Mouse (Mus musculus) forebrain, embryonic 14.5 days (tissue): ENCODE results near the gene Lamp3. TPM values are rescaled to one million over a fixed set of nuclear protein-coding genes. Genes with fewer than 3 reads are reported as not detected.
"Not testable (repeated sequence)": the region's sequence is repeated elsewhere in the genome, so short reads cannot be mapped to it uniquely, and the experiment has no call there.

Source experiments
- ATAC-seq: fragments of 200-750 bp; cut with Nextera tagmentation; 2 replicates; pipeline ENCODE4 v1.8.0; 2017; ENCODE audit warnings: mild to moderate bottlenecking, moderate library complexity
- DNase-seq: peaks from one replicate; pipeline ENCODE4 v3.0.0-alpha.2; 2015; ENCODE audit warnings: low spot score
- H3K27ac ChIP-seq: fragments of 300-500 bp; sonication (generic); 2 replicates; pipeline ENCODE4 v1.5.1; 2014; ENCODE audit warnings: low read depth, mild to moderate bottlenecking, control low read depth, low read length, moderate library complexity
- H3K27me3 ChIP-seq: fragments of 300-500 bp; sonication (generic); replicated peaks from 2 replicates; pipeline ENCODE4 v1.6.1; 2014; ENCODE audit warnings: low read length, control low read depth, mixed read lengths; ENCODE audit not compliant: control insufficient read depth, insufficient read depth
- H3K36me3 ChIP-seq: fragments of 300-500 bp; sonication (generic); 2 replicates; pipeline ENCODE4 v1.6.1; 2014; ENCODE audit warnings: low read length, control low read depth; ENCODE audit not compliant: control insufficient read depth, insufficient read depth
- H3K4me1 ChIP-seq: fragments of 300-500 bp; sonication (generic); 2 replicates; pipeline ENCODE4 v1.6.1; 2014; ENCODE audit warnings: antibody characterized with exemption, low read length, control low read depth; ENCODE audit not compliant: control insufficient read depth, insufficient read depth
- H3K4me2 ChIP-seq: fragments of 300-500 bp; sonication (generic); 2 replicates; pipeline ENCODE4 v1.6.1; 2014; ENCODE audit warnings: mild to moderate bottlenecking, control low read depth, low read length
- H3K4me3 ChIP-seq: fragments of 300-500 bp; sonication (generic); 2 replicates; pipeline ENCODE4 v1.5.1; 2014; ENCODE audit warnings: low read depth, low read length, control low read depth
- H3K9ac ChIP-seq: fragments of 300-500 bp; sonication (generic); 2 replicates; pipeline ENCODE4 v1.6.1; 2014; ENCODE audit warnings: mild to moderate bottlenecking, low read length, control low read depth, moderate library complexity
- H3K9me3 ChIP-seq: fragments of 300-500 bp; sonication (generic); replicated peaks from 2 replicates; pipeline ENCODE4 v1.6.1; 2016; ENCODE audit warnings: low read length, control low read depth, mixed read lengths; ENCODE audit not compliant: control insufficient read depth
- WGBS: fragments of 180-500 bp; shearing (Covaris S2); extraction: QIAGEN DNeasy Blood & Tissue Kit; methylation state at CpG from one replicate; pipeline ENCODE4 v1.1.7; 2014; 5-methylcytosine and 5-hydroxymethylcytosine counted together
- polyA plus RNA-seq: library from polyadenylated mRNA; unstranded; fragments of >200 nt; fragmentation: Nextera tagmentation; extraction: Ambion mirVana; gene quantifications from 2 replicates; pipeline ENCODE4 v1.2.1, GENCODE M21; 2014

Gene Lamp3
- polyA plus RNA-seq, 1 experiment from 2014 or later, result not detected

DNA sequence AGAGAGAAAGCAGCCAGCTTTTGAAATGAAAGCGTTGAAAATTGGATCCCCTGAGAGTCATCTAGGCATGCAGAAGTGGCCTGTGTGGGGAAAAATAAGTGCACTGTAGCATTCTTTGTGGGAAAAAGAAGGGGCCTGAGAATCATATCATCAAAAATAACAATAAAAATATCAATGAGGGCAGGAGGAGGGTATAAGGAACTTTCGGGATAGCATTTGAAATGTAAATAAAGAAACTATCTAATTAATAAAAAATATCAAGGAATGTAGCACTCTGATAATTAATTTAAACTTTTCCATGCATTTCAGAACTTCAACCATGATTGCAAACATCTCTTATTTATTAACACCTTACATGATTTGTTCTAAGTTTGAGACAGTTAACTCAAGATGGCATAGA is 94.4 kb downstream of the Lamp3 start, which contains the start of gene Olfr170:
TSS of gene Olfr170 (minus strand) at position 101 of the 400 bp plus-strand sequence.
- H3K27ac ChIP-seq, DNase-seq, H3K4me3 ChIP-seq, H3K36me3 ChIP-seq, H3K27me3 ChIP-seq, H3K9me3 ChIP-seq, H3K9ac ChIP-seq, H3K4me1 ChIP-seq, ATAC-seq, H3K4me2 ChIP-seq: not testable (repeated sequence)
- 97% methylated on average over 2 of the region's 2 CpGs for WGBS

Other genes with a start within 250 kb of the Lamp3 start
- gene Olfr166, start 222.7 kb downstream of the Lamp3 start, polyA plus RNA-seq, result not detected in 2 replicates
- not detected in 2 replicates for gene Olfr167, start 184.1 kb downstream of the Lamp3 start, polyA plus RNA-seq
- gene Olfr168, start 170.8 kb downstream of the Lamp3 start, polyA plus RNA-seq, result not detected in 2 replicates
- not detected in 2 replicates for gene Olfr169, start 134.6 kb downstream of the Lamp3 start, polyA plus RNA-seq
- not detected in 2 replicates for gene Olfr170, start 94.5 kb downstream of the Lamp3 start, polyA plus RNA-seq
- not detected in 2 replicates for gene Olfr171, start 76.5 kb downstream of the Lamp3 start, polyA plus RNA-seq
- 61.0 and 67.3 TPM in 2 replicates for gene B3gnt5, start 53.8 kb upstream of the Lamp3 start, polyA plus RNA-seq